Mouse (Mus musculus): ENCODE measurements around the gene Cyp2c38.
"Not testable (repeated sequence)": the region's sequence is repeated elsewhere in the genome, so short reads cannot be mapped to it uniquely, and the experiment has no call there.

The Cyp2c38 gene

GRCm38 (mm10) chr19:39462941-39463340, at the start of gene Cyp2c38:
Cyp2c38 (minus strand) TSS chr19:39463075.
- no peak for DNase-seq

- no peak for DNase-seq
Measured at GRCm38 (mm10) chr19:39510534-39510933, 47.7 kb upstream of the Cyp2c38 start, which contains the start of gene Cyp2c39. Cyp2c39 (plus strand) TSS chr19:39510862.

- DNase-seq = no peak
Measured at GRCm38 (mm10) chr19:39509533-39509932, 46.7 kb upstream of the Cyp2c38 start.

DNA sequence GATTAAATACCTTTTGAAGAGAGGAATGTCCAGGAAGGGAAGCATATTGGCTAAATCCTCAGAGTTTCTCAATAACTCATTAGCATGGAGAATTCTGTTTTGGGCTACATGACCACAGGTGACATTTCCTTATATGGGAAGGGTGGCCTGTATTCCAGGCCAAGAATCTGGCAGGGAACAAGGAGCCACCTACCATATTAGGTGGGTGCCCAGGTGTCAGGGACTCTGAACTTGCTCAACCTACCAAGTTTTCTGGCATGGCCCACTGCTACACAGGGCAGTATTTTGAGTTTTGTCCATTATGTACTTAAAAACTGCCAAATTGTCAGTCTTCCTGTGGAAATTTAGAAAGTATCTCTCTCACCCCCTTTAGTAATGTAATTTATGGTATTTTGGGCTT, 43.5 kb upstream of the Cyp2c38 start:
- no peak for DNase-seq

DNA sequence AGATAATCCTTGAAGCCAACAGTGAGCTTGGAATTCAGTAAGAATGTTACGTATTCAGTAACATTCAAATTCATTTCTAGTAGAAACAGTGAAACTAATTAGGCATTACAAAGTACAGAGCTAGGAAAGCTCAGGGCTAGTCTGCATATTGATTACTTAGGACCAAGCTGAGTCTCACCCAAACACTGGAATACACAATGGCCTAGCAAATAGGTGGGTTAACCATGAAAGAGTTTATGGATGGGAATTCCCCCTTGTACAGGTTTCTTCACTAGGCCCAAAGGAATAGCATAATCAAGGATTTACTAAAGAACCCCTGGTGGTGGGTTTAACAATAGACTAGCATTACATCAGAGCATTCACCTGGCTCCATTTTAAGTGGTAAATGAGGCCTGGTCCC, 21.1 kb upstream of the Cyp2c38 start:
- DNase-seq = not testable (repeated sequence)

- DNase-seq = no peak
Measured at GRCm38 (mm10) chr19:39463923-39464322, 1.0 kb upstream of the Cyp2c38 start.

Measured in B cell, adult 2 months (primary cell).